Mouse (Mus musculus) splenic B cell, adult 2 months (primary cell): ENCODE measurements at regions not wholly inside any gene's neighbourhood (a gene's known extent, or its start where the extent isn't known, plus 50 kb on each side); places are given as distances from the start of the nearest gene placed in this dataset.

ENCODE experiments used
- DNase-seq: peaks from one replicate; pipeline ENCODE4 v3.0.0-alpha.2; 2011; ENCODE audit warnings: low read depth, low spot score
- H3K27me3 ChIP-seq: 2 replicates; pipeline ENCODE4 v1.6.1; 2012; ENCODE audit warnings: mild to moderate bottlenecking, low read length, moderate library complexity, mixed read lengths; ENCODE audit not compliant: control insufficient read depth, poor library complexity, insufficient read depth, severe bottlenecking
- H3K36me3 ChIP-seq: 2 replicates; pipeline ENCODE4 v1.6.1; 2012; ENCODE audit warnings: mild to moderate bottlenecking, low read length, moderate library complexity, mixed read lengths; ENCODE audit not compliant: control insufficient read depth, poor library complexity, insufficient read depth, severe bottlenecking

GRCm38 (mm10) chr1:88945868-88946267, 124.3 kb upstream of the Sh3bp4 start:
- Histone ChIP-seq H3K36me3 (no peaks in the 10 kb centered on the region), H3K27me3 (no peaks in the 10 kb centered on the region)
- DNase-seq: no peak

DNA sequence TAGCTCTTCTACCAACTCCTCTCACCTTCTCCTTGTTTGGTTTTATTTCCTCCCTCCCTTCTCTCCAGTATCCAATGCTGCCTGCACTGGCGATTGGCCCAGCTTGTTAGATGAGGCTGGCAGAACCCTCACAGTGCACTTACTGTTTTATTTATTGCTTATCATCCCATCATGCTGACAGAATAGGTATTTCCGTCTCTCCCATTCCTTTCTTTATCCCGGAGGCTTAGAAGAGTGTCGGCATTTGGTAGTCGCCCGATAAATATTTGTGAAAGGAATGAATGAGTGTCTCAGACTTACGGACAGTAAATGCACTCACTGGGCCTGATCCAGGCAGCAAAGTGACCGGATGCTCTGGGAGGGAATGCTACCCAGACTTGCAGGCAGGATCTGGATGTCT, 123.8 kb upstream of the Sh3bp4 start:
- DNase-seq: no peak
- no peaks in the 10 kb centered on the region for H3K36me3 ChIP-seq
- no peaks in the 10 kb centered on the region for H3K27me3 ChIP-seq

- no peak for DNase-seq
- Histone ChIP-seq H3K36me3 (no peaks in the 10 kb centered on the region), H3K27me3 (no peaks in the 10 kb centered on the region)
Observed at GRCm38 (mm10) chr1:88949911-88950310, 120.3 kb upstream of the Sh3bp4 start.

GRCm38 (mm10) chr1:88953516-88953915, 116.7 kb upstream of the Sh3bp4 start:
- H3K27me3 ChIP-seq: no peaks in the 10 kb centered on the region
- no peak for DNase-seq
- no peaks in the 10 kb centered on the region for H3K36me3 ChIP-seq

GRCm38 (mm10) chr1:88954784-88955183, 115.4 kb upstream of the Sh3bp4 start:
- no peak for DNase-seq
- Histone ChIP-seq H3K36me3 (no peaks in the 10 kb centered on the region), H3K27me3 (no peaks in the 10 kb centered on the region)

DNA sequence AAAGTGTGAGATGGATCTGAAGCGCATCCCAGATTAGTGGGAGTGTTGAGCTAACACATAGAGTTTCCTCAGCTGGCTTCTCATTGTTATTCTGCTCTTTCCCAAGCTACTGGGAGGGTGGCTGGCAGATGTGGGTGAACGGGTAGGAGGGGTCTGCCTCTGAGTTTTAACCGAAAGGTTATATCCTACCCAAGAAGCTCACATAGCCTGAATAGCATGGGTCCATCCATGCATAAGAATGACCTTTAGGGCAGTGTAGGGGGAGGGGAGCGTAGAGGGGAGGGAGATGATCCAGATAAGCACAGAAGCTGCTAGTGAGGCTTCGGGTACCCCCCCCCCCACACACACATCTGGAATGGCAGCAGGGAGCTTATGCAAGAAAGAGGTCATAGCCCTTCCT, 113.2 kb upstream of the Sh3bp4 start:
- no peak for DNase-seq
- Histone ChIP-seq H3K36me3 (no peaks in the 10 kb centered on the region), H3K27me3 (no peaks in the 10 kb centered on the region)

DNA sequence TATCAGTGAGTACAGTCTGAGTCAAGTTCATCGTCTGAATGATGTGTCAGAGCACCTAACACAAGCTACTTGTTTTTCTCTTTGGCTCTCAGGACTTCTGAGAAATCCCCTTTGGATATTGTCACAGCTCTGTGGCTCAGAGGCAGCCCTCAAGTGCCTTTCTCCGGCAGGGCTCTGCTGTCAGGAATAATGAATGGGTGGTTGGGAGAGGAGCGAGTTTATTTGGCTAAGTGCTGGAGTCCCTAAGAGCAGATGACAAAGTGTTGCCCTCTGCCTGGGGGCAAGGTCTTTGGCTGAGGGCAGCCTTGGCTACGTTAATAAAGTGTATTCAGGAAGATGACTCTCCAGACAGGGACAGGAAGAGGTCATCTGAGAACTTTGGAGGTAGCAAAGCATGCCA, 110.5 kb upstream of the Sh3bp4 start:
- H3K27me3 ChIP-seq: no peaks in the 10 kb centered on the region
- H3K36me3 ChIP-seq: no peaks in the 10 kb centered on the region
- no peak for DNase-seq

GRCm38 (mm10) chr1:88960142-88960541, 110.1 kb upstream of the Sh3bp4 start:
- H3K27me3 ChIP-seq: no peaks in the 10 kb centered on the region
- no peaks in the 10 kb centered on the region for H3K36me3 ChIP-seq
- no peak for DNase-seq

GRCm38 (mm10) chr1:88964045-88964747, 106.0 kb upstream of the Sh3bp4 start:
- no peak for DNase-seq
- Histone ChIP-seq H3K27me3 (no peaks in the 10 kb centered on the region), H3K36me3 (no peaks in the 10 kb centered on the region)

- H3K36me3 ChIP-seq: no peaks in the 10 kb centered on the region
Observed at GRCm38 (mm10) chr1:88966416-88966815, 103.8 kb upstream of the Sh3bp4 start.

DNA sequence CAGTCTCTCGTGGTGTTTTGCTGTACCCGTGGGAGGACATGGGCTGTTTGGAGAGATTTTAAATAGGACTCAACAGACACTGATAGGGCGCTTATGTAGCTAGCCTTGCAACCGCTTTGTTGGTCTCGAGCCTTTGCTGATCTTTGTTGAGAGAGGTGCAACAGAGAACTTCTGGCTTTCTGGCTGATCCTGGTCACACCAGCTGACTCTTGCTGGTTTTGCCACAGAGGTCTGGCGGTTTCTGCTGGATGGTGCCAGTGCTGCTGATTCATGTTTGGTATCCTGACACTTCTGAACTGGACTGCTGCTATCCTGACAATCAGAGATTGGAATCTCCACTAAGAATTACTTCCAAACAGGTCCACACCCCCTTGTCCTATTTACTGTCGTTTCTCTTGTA, 102.1 kb upstream of the Sh3bp4 start:
- DNase-seq: no peak
- Histone ChIP-seq H3K27me3 (no peaks in the 10 kb centered on the region), H3K36me3 (no peaks in the 10 kb centered on the region)

More at GRCm38 (mm10) chr1:88966416-88966815, 103.8 kb upstream of the Sh3bp4 start:
- no peaks in the 10 kb centered on the region for H3K27me3 ChIP-seq
- no peak for DNase-seq

GRCm38 (mm10) chr1:88969016-88969415, 101.2 kb upstream of the Sh3bp4 start:
- Histone ChIP-seq H3K27me3 (no peaks in the 10 kb centered on the region), H3K36me3 (no peaks in the 10 kb centered on the region)
- no peak for DNase-seq

GRCm38 (mm10) chr1:88969630-88970029, 100.6 kb upstream of the Sh3bp4 start:
- H3K36me3 ChIP-seq: no peaks in the 10 kb centered on the region
- H3K27me3 ChIP-seq: no peaks in the 10 kb centered on the region
- no peak for DNase-seq

GRCm38 (mm10) chr1:88976101-88976500, 94.1 kb upstream of the Sh3bp4 start:
- no peaks in the 10 kb centered on the region for H3K36me3 ChIP-seq
- no peaks in the 10 kb centered on the region for H3K27me3 ChIP-seq
- DNase-seq: no peak

DNA sequence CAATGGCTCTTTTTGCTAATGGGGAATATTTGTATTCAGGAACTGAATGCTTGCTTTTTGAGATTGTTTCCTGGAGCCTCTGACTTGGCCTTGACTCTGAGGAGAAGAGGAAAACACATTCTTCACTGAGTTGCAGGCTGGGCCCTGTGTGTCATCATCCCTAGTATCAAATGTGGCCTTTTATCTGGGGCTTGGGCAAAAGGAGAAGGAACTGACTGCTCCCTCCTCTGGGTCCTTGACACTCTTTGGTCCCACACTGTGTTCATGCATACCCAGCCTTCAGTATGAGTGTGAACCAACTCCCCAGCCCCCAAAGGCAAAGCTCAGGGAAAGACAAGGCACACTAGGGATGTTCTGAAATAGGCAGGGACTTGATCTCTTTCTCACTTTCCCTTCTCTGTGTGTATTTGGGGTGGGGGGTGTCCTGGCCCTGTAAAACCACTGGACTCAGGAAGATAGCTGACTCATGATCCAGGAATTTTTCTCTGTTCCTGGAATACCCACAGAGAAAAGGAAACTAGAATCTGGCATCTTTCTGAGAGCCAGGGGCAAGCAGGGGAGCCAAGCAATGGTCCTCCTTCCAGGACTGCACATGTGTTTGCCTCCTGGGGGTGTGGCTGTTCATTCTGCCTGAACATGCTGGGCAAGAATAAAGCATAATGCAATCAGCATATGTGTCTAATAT, 82.1 kb upstream of the Sh3bp4 start:
- DNase-seq: no peak
- no peaks in the 10 kb centered on the region for H3K27me3 ChIP-seq

More for the DNA sequence above, 82.1 kb upstream of the Sh3bp4 start:
- H3K36me3 ChIP-seq: no peaks in the 10 kb centered on the region
